25 mouse cellular contexts compared by ENCODE assay signal in genomic region chr16:7193535-7193934, GRCm38 (mm10).
DNase-seq lines count a peak whose midpoint lies in the region; ATAC-seq lines count a peak whose summit lies in the region.
"Had no signal": no experiment of that assay in that cellular context is flagged by ENCODE, and none has a peak within 500 bp of the region (broad histone marks: within the 10 kb centered on the region; RNA-seq: fewer than 3 reads in every experiment).

No protein-coding gene starts in this region.

- H3K4me2 ChIP-seq in liver, embryonic 12.5 days = no peak overlapping the region
- H3K4me2 ChIP-seq: forebrain, embryonic 15.5 days; heart, embryonic 13.5 days; hindbrain, embryonic 12.5 days; limb, embryonic 12.5 days; liver, embryonic 11.5 days had no signal

- intact Hi-C loops in left cerebral cortex, postnatal 36 days (cut with DNase I) = no loop called here

- H3K27me3 ChIP-seq in liver, embryonic 12.5 days (replicated peaks) = no peaks in the 10 kb centered on the region
- H3K27me3 ChIP-seq: forebrain, embryonic 15.5 days; heart, embryonic 13.5 days; hindbrain, embryonic 12.5 days; limb, embryonic 12.5 days had no signal

- H3K9ac ChIP-seq in liver, embryonic 12.5 days = no peak overlapping the region
- H3K9ac ChIP-seq: forebrain, embryonic 15.5 days; heart, embryonic 13.5 days; hindbrain, embryonic 12.5 days; limb, embryonic 12.5 days had no signal

- 50% methylated on average over 5 of the region's 5 CpGs for WGBS in liver, embryonic 12.5 days (ENCODE audit: insufficient replicate concordance)

- H3K9me3 ChIP-seq in liver, embryonic 12.5 days (replicated peaks) = no peaks in the 10 kb centered on the region
- H3K9me3 ChIP-seq: forebrain, embryonic 15.5 days; heart, embryonic 13.5 days; hindbrain, embryonic 12.5 days; limb, embryonic 12.5 days; midbrain, embryonic 10.5 days had no signal

- DNase-seq in layer of hippocampus, adult 9-11 months = peak; percentile 22
- no peak for DNase-seq in layer of hippocampus, postnatal 10 days (ENCODE audit: low spot score in 2 of 2)
- DNase-seq in brain, adult 2 months (ENCODE audit: low read depth, low spot score) = peak; percentile 86
- DNase-seq in frontal cortex, postnatal 36 days (ENCODE audit: low spot score in 2 of 2) = peak; percentile 54 to 70
- peak; percentile 60 to 75 for DNase-seq in left cerebral cortex, postnatal 36 days (ENCODE audit: low spot score in 2 of 2)
- no peak for DNase-seq in urinary bladder, adult 18-20 months (ENCODE audit: low spot score in 2 of 2)
- no peak for DNase-seq in adrenal gland, postnatal 36 days
- DNase-seq: cerebellum, adult 18-20 months; cerebellum, postnatal 25 days; embryo, embryonic 11 days; gastrocnemius, postnatal 36 days; heart, adult 2 months; heart, postnatal 14 days; kidney, adult 8-10 months; kidney, postnatal 25 days; lung, adult 18-20 months; lung, postnatal 10 days had no signal

- no peak overlapping the region for H3K4me3 ChIP-seq in liver, embryonic 12.5 days
- H3K4me3 ChIP-seq: forebrain, embryonic 15.5 days; heart, adult 2 months; heart, embryonic 13.5 days; hindbrain, embryonic 12.5 days; limb, embryonic 12.5 days; midbrain, embryonic 10.5 days had no signal

- H3K4me1 ChIP-seq in liver, embryonic 12.5 days = no peaks in the 10 kb centered on the region
- H3K4me1 ChIP-seq: forebrain, embryonic 15.5 days; heart, embryonic 13.5 days; limb, embryonic 12.5 days had no signal

- ATAC-seq in liver, embryonic 12.5 days = no peak
- ATAC-seq: forebrain, embryonic 15.5 days had no signal

- H3K27ac ChIP-seq in liver, embryonic 12.5 days = no peak overlapping the region
- H3K27ac ChIP-seq: forebrain, embryonic 15.5 days; heart, adult 2 months; heart, embryonic 13.5 days; hindbrain, embryonic 12.5 days; limb, embryonic 12.5 days; midbrain, embryonic 10.5 days; stomach, postnatal 0 days had no signal

- H3K36me3 ChIP-seq in liver, embryonic 12.5 days = no peaks in the 10 kb centered on the region
- H3K36me3 ChIP-seq: forebrain, embryonic 15.5 days; heart, embryonic 13.5 days; hindbrain, embryonic 12.5 days; limb, embryonic 12.5 days; midbrain, embryonic 10.5 days had no signal

Comparison
In these comparisons a context has a peak if more than half of its experiments do, and no peak if none do; other contexts are left out.
1. DNase-seq: peak in layer of hippocampus, adult 9-11 months (single experiment), brain, adult 2 months (single experiment), frontal cortex, postnatal 36 days (2 of 2) and left cerebral cortex, postnatal 36 days (2 of 2); none in layer of hippocampus, postnatal 10 days (0 of 2), urinary bladder, adult 18-20 months (0 of 2) and adrenal gland, postnatal 36 days (0 of 2).